Mouse (Mus musculus) right cerebral cortex, postnatal 10 days (tissue): ENCODE data around the gene Pars2.
A peak's percentile ranks its signal among the peaks of the same experiment; 100 is the strongest.

ENCODE experiments used
- DNase-seq, 2 experiments: peaks; one replicate each; pipeline ENCODE4 v3.0.0; 2021; ENCODE audit warnings: low spot score in 2 of 2

Gene Pars2

GRCm38 (mm10) chr4:106703956-106704355 lies 53.1 kb downstream of the Pars2 start:
- DNase-seq = no peak

- peak; percentile 76 to 84 for DNase-seq
Observed at GRCm38 (mm10) chr4:106704416-106704815, 53.5 kb downstream of the Pars2 start.
